Mouse (Mus musculus): ENCODE results near the gene Impdh2. TPM values are rescaled to one million over a fixed set of nuclear protein-coding genes. Genes with fewer than 3 reads are reported as not detected.

The Impdh2 gene
- total and polyA plus RNA-seq, 2 experiments from 2014 or later: 93.8 to 103 TPM

DNA sequence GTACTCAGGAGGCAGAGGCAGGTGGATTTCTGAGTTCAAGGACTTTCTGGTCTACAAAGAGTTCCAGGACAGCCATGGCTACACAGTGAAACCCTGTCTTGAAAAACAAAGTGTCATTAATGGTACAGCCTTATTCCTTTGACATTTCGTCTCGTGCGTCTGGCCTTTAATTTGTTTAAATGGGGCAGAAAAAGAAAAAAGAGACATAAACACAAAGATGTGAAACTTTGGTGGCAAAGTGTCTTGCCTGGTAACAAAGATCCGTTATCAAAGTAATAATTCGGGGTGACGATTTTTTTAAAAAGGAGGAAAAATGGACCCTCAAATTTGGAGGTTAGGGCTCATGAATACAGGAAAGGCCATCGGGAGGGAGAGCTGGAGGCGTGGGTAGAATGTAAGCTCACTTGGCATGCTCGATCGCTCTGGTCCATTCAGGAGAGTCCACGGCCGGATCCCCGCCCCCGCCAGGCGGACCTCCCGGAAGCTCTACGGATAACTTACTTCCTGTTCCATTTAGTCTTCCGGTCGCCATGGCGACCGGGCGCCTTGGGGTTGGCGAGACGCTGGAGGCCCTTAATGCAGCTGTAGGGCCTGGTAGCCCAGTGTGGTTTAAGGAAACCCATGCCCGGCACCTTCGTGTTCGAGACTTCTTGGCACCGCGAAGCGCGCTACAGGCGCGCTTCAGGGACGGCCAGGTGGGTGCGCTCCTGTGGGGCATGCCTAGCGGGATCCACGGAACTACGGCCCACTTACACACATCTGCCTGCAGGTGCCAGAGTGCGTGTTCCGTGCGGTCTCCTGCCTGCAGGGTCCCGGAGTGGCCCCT lies 9.5 kb downstream of the Impdh2 start, which contains the start of gene Dalrd3:
TSS of gene Dalrd3 (plus strand) at position 506 of the 826 bp plus-strand sequence.
- peak within 1 kb of the TSS; percentile 74 for H3K27ac ChIP-seq
- 6% methylated on average over 42 of the region's 42 CpGs for WGBS
- H3K9ac ChIP-seq (replicated peaks; ENCODE audit: low read length): peak within 1 kb of the TSS; percentile 49
- TF ChIP-seq CTCF (IDR thresholded peaks at IDR 0.05; ENCODE audit: low read depth): no peak
- H3K4me1 ChIP-seq (ENCODE audit: insufficient read depth, low read length): peaks cover 17% of the 10 kb centered on the region
- peak within 1 kb of the TSS; percentile 91 for H3K4me2 ChIP-seq (ENCODE audit: low read depth, low read length)
- peaks cover 38% of the 10 kb centered on the region for H3K36me3 ChIP-seq (ENCODE audit: insufficient read depth, low read length)
- no peaks in the 10 kb centered on the region for H3K27me3 ChIP-seq (ENCODE audit: insufficient read depth, low read length)
- ATAC-seq (peak; percentile 61), DNase-seq (ENCODE audit: low spot score) (peak; percentile 96)
- no peaks in the 10 kb centered on the region for H3K9me3 ChIP-seq (ENCODE audit: low read length)
- peak within 1 kb of the TSS; percentile 53 for H3K4me3 ChIP-seq (ENCODE audit: low read length)

DNA sequence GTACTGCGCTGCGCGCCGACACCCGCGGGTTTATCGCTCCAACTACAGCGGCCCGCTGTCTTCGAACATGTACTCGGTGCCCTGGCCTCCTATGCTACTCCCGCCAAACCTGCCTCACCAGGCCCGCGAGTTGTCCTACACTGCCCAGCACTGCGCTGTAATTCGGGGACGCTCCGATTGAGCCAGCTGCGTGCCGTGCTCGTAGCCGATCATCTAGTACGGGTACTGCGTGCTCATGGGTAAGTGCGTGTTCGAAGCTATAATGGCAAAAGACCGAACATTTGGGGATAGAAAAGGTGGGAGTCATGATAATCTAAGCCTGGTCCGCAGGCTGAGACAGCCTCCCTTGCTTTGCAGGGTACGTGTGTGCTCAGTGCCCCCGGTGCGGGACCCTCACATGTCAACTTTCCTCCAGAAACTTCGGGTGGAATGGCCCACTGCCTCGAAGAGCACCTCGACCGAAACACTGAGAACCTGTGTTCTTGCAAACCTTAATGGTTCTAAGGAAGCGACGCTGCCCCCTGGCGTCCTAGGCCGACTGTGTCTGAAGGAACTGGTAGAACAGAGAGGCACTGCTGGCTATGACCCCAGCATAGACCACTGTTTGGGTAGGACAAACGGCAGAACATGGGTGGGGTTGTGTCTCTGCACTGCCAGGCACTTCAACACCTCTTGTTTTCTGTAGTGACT lies 10.3 kb downstream of the Impdh2 start:
- peak overlapping the region; percentile 49 for H3K9ac ChIP-seq (replicated peaks; ENCODE audit: low read length)
- H3K4me3 ChIP-seq (ENCODE audit: low read length): peak overlapping the region; percentile 53
- H3K9me3 ChIP-seq (ENCODE audit: low read length): no peaks in the 10 kb centered on the region
- DNase-seq (ENCODE audit: low spot score) (peak; percentile 86), ATAC-seq (no peak)
- H3K36me3 ChIP-seq (ENCODE audit: insufficient read depth, low read length): peaks cover 40% of the 10 kb centered on the region
- H3K4me2 ChIP-seq (ENCODE audit: low read depth, low read length): peak overlapping the region; percentile 91
- WGBS: 1% methylated on average over 40 of the region's 40 CpGs
- H3K4me1 ChIP-seq (ENCODE audit: insufficient read depth, low read length): peaks cover 20% of the 10 kb centered on the region
- H3K27me3 ChIP-seq (ENCODE audit: insufficient read depth, low read length): no peaks in the 10 kb centered on the region
- peak overlapping the region; percentile 74 for H3K27ac ChIP-seq
- peak; percentile 73 for TF ChIP-seq CTCF (IDR thresholded peaks at IDR 0.05; ENCODE audit: low read depth)

DNA sequence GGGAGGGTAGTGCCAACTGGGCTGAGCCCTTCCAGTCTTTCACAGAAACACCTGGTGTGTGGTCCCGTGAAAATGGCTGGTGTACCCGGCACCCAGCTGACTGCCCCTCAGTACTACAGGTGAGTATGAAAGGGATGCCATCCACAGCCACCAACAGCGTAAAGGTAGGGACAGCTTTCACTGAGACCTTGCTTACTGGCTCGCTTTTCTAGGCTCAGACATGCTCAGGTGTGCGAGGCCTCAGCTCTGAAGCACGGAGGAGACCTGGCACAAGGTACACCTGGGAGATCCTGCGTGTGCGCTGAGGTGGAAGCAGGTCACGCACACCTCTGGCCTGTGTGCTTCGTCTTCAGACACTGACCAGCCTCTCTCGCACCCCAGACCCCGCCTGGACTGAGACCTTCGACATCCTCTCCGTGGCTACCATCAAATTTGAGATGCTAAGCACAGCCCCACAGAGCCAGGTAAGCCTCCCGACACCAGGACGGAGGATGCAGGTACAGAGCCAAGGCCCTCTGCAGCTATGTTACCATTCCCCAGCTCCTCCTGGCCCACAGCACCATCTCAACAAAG lies 11.4 kb downstream of the Impdh2 start:
- no peak for TF ChIP-seq CTCF (IDR thresholded peaks at IDR 0.05; ENCODE audit: low read depth)
- Histone ChIP-seq H3K27ac (no peak overlapping the region), H3K4me1 (ENCODE audit: insufficient read depth, low read length) (peaks cover 15% of the 10 kb centered on the region), H3K4me2 (ENCODE audit: low read depth, low read length) (no peak overlapping the region), H3K9me3 (ENCODE audit: low read length) (no peaks in the 10 kb centered on the region), H3K36me3 (ENCODE audit: insufficient read depth, low read length) (peaks cover 45% of the 10 kb centered on the region), H3K27me3 (ENCODE audit: insufficient read depth, low read length) (no peaks in the 10 kb centered on the region), H3K9ac (replicated peaks; ENCODE audit: low read length) (no peak overlapping the region), H3K4me3 (ENCODE audit: low read length) (no peak overlapping the region)
- ATAC-seq (no peak), DNase-seq (ENCODE audit: low spot score) (no peak)
- WGBS: 95% methylated on average over 16 of the region's 16 CpGs

DNA sequence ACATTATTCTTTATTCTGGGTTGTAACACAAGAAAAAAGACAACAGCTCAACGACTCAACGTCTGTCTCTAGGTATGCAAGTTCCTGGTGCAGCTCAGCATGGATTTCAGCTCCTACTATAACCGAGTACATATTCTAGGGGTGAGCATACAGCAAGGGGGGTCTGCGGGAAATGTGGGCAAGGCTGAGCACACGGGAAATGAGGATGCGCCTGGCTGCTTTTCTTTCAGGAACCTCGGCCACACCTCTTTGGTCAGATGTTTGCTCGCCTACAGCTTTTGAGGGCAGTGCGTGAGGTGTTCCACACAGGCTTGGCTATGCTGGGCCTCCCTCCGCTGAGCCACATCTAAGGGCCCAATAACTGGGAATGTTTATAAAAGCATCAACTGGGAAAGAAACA lies 12.2 kb downstream of the Impdh2 start:
- Histone ChIP-seq H3K4me3 (ENCODE audit: low read length) (no peak overlapping the region), H3K9me3 (ENCODE audit: low read length) (no peaks in the 10 kb centered on the region), H3K27ac (no peak overlapping the region), H3K4me2 (ENCODE audit: low read depth, low read length) (no peak overlapping the region), H3K36me3 (ENCODE audit: insufficient read depth, low read length) (peaks cover 45% of the 10 kb centered on the region), H3K9ac (replicated peaks; ENCODE audit: low read length) (no peak overlapping the region), H3K27me3 (ENCODE audit: insufficient read depth, low read length) (no peaks in the 10 kb centered on the region), H3K4me1 (ENCODE audit: insufficient read depth, low read length) (peaks cover 21% of the 10 kb centered on the region)
- TF ChIP-seq CTCF (IDR thresholded peaks at IDR 0.05; ENCODE audit: low read depth): no peak
- WGBS: 81% methylated on average over 10 of the region's 10 CpGs
- no peak for ATAC-seq
- no peak for DNase-seq (ENCODE audit: low spot score)

DNA sequence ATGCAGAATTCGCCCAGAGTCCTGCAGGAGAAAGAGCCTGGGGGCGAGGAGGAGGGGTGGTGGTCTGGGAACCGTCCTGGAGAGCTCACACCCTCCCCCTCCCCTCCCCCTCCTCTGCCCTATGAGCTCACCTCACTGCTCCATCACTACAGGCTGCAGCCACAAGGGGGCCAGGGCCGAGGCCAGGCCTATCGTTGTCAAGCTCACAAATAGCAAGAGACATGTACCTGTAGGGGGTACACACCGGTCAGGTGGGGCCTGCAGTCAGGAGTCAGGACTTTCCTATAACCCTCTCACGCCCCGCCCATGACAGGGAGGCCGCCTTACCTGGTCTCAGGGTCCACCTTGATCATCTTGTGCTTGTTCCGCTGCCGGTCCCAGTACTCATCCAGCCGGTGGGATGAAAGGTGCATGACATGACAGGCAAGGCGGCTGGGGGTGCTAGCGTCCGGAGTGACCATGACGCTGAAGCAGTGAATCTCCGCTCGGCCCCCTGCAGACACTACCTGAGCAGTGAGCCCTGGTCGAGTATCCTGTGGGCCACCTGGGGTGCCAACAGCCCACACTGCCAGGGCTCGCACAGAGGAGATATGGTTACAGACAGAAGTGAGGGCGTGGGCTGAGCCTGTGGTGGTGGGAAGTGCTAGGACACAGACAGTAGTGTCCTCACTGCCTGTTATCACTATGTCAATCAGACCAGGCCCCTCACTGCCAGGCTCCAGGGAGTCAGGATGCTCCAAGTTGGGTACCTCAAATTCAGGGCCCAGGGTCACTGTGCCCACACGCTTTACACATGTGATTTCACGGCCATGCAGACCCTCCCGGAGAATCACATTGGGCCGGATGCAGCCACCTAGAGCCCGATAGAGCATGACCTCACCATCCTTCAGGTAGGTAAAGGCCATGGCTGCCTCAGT lies 13.9 kb downstream of the Impdh2 start:
- peak; percentile 82 for TF ChIP-seq CTCF (IDR thresholded peaks at IDR 0.05; ENCODE audit: low read depth)
- 0 out of 2 replicates have a peak overlapping the region, but pooled peaks have one; percentile 17 for H3K9ac ChIP-seq (replicated peaks; ENCODE audit: low read length)
- ATAC-seq: no peak
- no peak overlapping the region for H3K4me3 ChIP-seq (ENCODE audit: low read length)
- H3K36me3 ChIP-seq (ENCODE audit: insufficient read depth, low read length): peaks cover 45% of the 10 kb centered on the region
- peak overlapping the region; percentile 37; the same call in 1 of the 2 replicates for H3K27ac ChIP-seq
- peaks cover 13% of the 10 kb centered on the region for H3K4me1 ChIP-seq (ENCODE audit: insufficient read depth, low read length)
- peak; percentile 79 for DNase-seq (ENCODE audit: low spot score)
- no peak overlapping the region for H3K4me2 ChIP-seq (ENCODE audit: low read depth, low read length)
- WGBS: 54% methylated on average over 26 of the region's 26 CpGs
- no peaks in the 10 kb centered on the region for H3K27me3 ChIP-seq (ENCODE audit: insufficient read depth, low read length)
- H3K9me3 ChIP-seq (ENCODE audit: low read length): no peaks in the 10 kb centered on the region

DNA sequence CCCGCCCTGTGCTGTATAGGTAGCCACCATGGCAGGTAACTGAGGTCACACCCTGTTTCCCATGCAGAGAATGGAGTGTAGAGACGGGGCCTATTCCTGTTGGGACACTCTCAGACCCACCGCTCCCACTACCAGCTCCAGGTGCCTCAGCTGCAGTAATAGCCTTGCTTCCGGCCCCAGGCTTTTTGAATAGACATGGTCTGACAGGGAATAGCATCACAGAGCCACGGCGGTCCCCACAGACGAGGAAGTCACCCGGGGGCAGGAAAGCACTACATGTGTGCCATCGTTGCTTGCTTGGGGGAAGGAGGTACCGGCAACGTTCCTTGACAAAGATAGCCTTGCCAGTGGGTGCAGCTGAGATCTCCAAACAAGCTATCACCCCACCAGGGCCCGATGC lies 14.8 kb downstream of the Impdh2 start:
- 77% methylated on average over 12 of the region's 12 CpGs for WGBS
- no peak for DNase-seq (ENCODE audit: low spot score)
- ATAC-seq: no peak
- Histone ChIP-seq H3K36me3 (ENCODE audit: insufficient read depth, low read length) (peaks cover 45% of the 10 kb centered on the region), H3K4me2 (ENCODE audit: low read depth, low read length) (no peak overlapping the region), H3K4me1 (ENCODE audit: insufficient read depth, low read length) (peaks cover 19% of the 10 kb centered on the region), H3K9ac (replicated peaks; ENCODE audit: low read length) (no peak overlapping the region), H3K27ac (no peak overlapping the region), H3K4me3 (ENCODE audit: low read length) (no peak overlapping the region), H3K9me3 (ENCODE audit: low read length) (no peaks in the 10 kb centered on the region), H3K27me3 (ENCODE audit: insufficient read depth, low read length) (no peaks in the 10 kb centered on the region)
- TF ChIP-seq CTCF (IDR thresholded peaks at IDR 0.05; ENCODE audit: low read depth): no peak

Measured in hindbrain, postnatal 0 days (tissue).